Mouse (Mus musculus) left cerebral cortex, adult 11 months (tissue): ENCODE results near the gene Ncoa6.

Experiments
- DNase-seq: peaks from one replicate; pipeline ENCODE4 v3.0.0; 2022; ENCODE audit warnings: low spot score

The Ncoa6 gene

GRCm38 (mm10) chr2:155367635-155368284 lies 105.9 kb downstream of the Ncoa6 start:
- no peak for DNase-seq

- peak; percentile 23 for DNase-seq
Observed at GRCm38 (mm10) chr2:155357686-155358399, 115.9 kb downstream of the Ncoa6 start.

DNA sequence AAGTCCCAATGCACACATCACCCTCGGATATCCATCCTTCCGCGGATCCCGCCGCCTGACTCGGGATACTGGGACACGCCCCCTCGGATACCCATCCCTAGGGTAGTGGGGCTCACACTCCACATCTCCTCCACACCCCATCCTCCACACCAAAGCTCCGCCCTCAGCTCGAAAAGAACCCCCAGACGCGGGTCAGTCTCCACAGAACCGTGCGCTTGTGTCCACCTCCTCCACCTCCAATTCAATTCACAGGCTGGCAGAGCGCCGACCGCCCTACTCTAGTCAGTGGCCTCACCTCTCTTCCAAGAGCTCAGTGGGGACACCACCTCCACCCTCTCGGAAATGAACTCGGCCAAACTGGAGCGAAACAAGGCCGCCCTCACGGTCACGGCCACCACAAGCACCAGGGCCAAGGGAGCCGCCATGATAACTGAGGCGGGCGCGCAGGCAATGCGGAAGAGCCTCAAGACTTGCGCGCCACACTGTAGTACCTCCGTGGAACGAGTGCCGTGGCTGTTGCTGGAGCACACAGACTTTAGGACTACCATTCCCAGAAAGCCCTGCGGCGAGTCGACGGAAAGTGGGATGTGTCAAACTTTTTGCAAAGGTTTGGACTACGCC lies 116.6 kb downstream of the Ncoa6 start, which contains the start of gene Pigu:
Gene Pigu, minus strand, starts transcription at position 460 of the 621 bp plus-strand sequence.
- peak; percentile 90 for DNase-seq

DNA sequence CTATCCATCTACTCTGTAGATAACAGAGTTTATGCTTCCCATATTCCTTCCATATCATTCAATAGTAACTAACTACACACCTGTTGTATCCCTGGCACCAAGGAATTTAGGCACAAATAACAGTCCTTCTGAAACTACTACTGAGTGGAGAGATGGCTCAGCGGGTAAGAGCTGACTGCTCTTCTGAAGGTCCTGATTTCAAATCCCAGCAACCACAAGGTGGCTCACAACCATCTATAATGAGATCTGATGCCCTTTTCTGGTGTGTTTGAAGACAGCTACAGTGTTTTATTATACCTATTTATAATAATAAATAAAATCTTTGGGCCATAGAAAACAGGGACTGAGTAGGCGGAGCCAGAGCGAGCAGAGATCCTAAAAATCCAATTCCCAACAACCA lies 119.3 kb downstream of the Ncoa6 start:
- no peak for DNase-seq

DNA sequence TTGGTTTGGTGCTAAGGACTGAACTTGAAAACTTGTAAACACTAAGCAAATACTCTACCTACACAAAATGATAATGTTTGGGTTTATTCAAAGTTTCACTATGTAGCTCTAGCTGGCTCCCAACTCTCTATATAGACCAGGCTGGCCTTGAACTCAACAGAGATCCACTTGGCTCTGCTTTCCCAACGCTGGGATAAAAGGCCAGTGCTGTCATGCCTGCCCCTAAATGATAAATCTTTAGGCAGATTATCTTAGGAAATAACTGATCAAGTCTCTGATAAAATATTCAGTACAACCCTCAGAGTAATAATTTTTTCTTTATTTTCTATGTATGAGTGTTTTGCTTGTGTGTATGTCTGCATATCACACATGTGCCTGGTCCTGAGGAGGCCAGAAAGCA lies 127.0 kb downstream of the Ncoa6 start:
- no peak for DNase-seq
